Comparison of ENCODE assay signal across 8 mouse cellular contexts in the genomic region with DNA sequence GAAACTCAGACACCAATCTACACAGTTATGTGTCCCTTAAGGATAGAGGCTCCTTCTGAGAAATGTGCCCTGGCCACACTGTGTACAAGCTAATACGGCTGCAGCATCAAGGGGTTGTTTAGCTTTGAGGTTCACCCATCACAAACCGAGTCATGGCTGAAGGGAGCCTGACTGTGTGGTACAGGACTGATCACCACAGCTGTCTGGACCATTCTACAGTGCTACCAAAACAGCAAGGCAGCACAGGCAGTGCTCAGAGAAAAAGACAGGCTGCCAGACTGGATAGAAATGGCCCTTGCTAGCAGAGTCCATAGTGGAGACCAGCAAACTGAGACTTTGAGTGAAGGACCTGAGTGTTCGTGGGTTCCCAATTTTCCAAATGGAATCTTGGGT. TPM values are rescaled to one million over a fixed set of nuclear protein-coding genes. Genes with fewer than 3 reads are reported as not detected.
A peak's percentile ranks its signal among the peaks of the same experiment; 100 is the strongest.
DNase-seq lines count a peak whose midpoint lies in the region; ATAC-seq lines count a peak whose summit lies in the region.

No protein-coding gene starts in this region.

- 46% methylated on average over 3 of the region's 3 CpGs for WGBS in forebrain, embryonic 13.5 days
- 38% methylated on average over 3 of the region's 3 CpGs for WGBS in liver, embryonic 11.5 days
- WGBS in stomach, embryonic 14.5 days: 21% methylated on average over 3 of the region's 3 CpGs

- H3K4me2 ChIP-seq in forebrain, embryonic 13.5 days: peak overlapping the region; percentile 87
- peak overlapping the region; percentile 66 for H3K4me2 ChIP-seq in liver, embryonic 11.5 days
- H3K4me2 ChIP-seq in stomach, embryonic 14.5 days (replicated peaks; ENCODE audit: low read depth, low read length): peak overlapping the region; percentile 77

- H3K27ac ChIP-seq in forebrain, embryonic 13.5 days: no peak overlapping the region
- H3K27ac ChIP-seq in liver, embryonic 11.5 days (ENCODE audit: low read depth, low read length): no peak overlapping the region
- H3K27ac ChIP-seq in stomach, embryonic 14.5 days (ENCODE audit: low read length): peak overlapping the region; percentile 33; the same call in 1 of the 2 replicates

- peak overlapping the region; percentile 89 for H3K9ac ChIP-seq in forebrain, embryonic 13.5 days
- H3K9ac ChIP-seq in liver, embryonic 11.5 days (ENCODE audit: low read depth, low read length): peak overlapping the region; percentile 69
- H3K9ac ChIP-seq in stomach, embryonic 14.5 days (replicated peaks; ENCODE audit: low read depth, low read length): peak overlapping the region; percentile 66; the same call in 1 of the 2 replicates

- no peaks in the 10 kb centered on the region for H3K27me3 ChIP-seq in megakaryocyte, embryonic 14.5 days (replicated peaks)
- H3K27me3 ChIP-seq in forebrain, embryonic 13.5 days: no peaks in the 10 kb centered on the region
- H3K27me3 ChIP-seq in liver, embryonic 11.5 days (replicated peaks; ENCODE audit: control insufficient read depth, insufficient read depth, low read length): no peaks in the 10 kb centered on the region
- no peaks in the 10 kb centered on the region for H3K27me3 ChIP-seq in stomach, embryonic 14.5 days (ENCODE audit: control insufficient read depth, insufficient read depth, low read length)

- DNase-seq in liver, embryonic 11.5 days (ENCODE audit: low spot score): no peak
- DNase-seq in layer of hippocampus, adult 9-11 months: no peak
- no peak for DNase-seq in urinary bladder, postnatal 36 days (ENCODE audit: low spot score in 2 of 2)
- DNase-seq in natural killer cell, adult 2 months (ENCODE audit: low spot score in 2 of 2): no peak

- peaks cover 35% of the 10 kb centered on the region for H3K36me3 ChIP-seq in megakaryocyte, embryonic 14.5 days (replicated peaks; ENCODE audit: low read length)
- peaks cover 30% of the 10 kb centered on the region for H3K36me3 ChIP-seq in forebrain, embryonic 13.5 days (ENCODE audit: poor library complexity, severe bottlenecking)
- 0 out of 2 replicates have a peak, but pooled peaks cover 2% of the 10 kb centered on the region for H3K36me3 ChIP-seq in liver, embryonic 11.5 days (ENCODE audit: control insufficient read depth, insufficient read depth, low read length)
- H3K36me3 ChIP-seq in stomach, embryonic 14.5 days (ENCODE audit: control insufficient read depth, insufficient read depth, low read length): peaks cover 15% of the 10 kb centered on the region

- peak overlapping the region; percentile 100 for H3K4me3 ChIP-seq in megakaryocyte, embryonic 14.5 days (replicated peaks)
- peak overlapping the region; percentile 90 for H3K4me3 ChIP-seq in forebrain, embryonic 13.5 days
- H3K4me3 ChIP-seq in liver, embryonic 11.5 days (ENCODE audit: low read depth, low read length): peak overlapping the region; percentile 70
- H3K4me3 ChIP-seq in stomach, embryonic 14.5 days (ENCODE audit: low read depth, low read length): peak overlapping the region; percentile 88

- no peak for ATAC-seq in megakaryocyte, adult 5-6 weeks (ENCODE audit: poor library complexity, severe bottlenecking)
- ATAC-seq in forebrain, embryonic 13.5 days: peak; percentile 3; the same call in 1 of the 2 replicates
- ATAC-seq in liver, embryonic 11.5 days (replicated peaks; ENCODE audit: low FRiP score): no peak
- ATAC-seq in stomach, embryonic 14.5 days (ENCODE audit: insufficient number of reproducible peaks, insufficient read depth, low FRiP score, low read depth): no peak

- H3K4me1 ChIP-seq in megakaryocyte, embryonic 14.5 days: peaks cover 59% of the 10 kb centered on the region
- H3K4me1 ChIP-seq in forebrain, embryonic 13.5 days: peaks cover 30% of the 10 kb centered on the region
- peaks cover 17% of the 10 kb centered on the region for H3K4me1 ChIP-seq in liver, embryonic 11.5 days (replicated peaks; ENCODE audit: control insufficient read depth, insufficient read depth, low read length)
- peaks cover 30% of the 10 kb centered on the region for H3K4me1 ChIP-seq in stomach, embryonic 14.5 days (ENCODE audit: control insufficient read depth, insufficient read depth, low read length)

- H3K9me3 ChIP-seq in megakaryocyte, embryonic 14.5 days: no peaks in the 10 kb centered on the region
- no peaks in the 10 kb centered on the region for H3K9me3 ChIP-seq in forebrain, embryonic 13.5 days (replicated peaks)
- no peaks in the 10 kb centered on the region for H3K9me3 ChIP-seq in liver, embryonic 11.5 days (ENCODE audit: control insufficient read depth, low read length)
- H3K9me3 ChIP-seq in stomach, embryonic 14.5 days (ENCODE audit: control insufficient read depth, low read depth, low read length): no peaks in the 10 kb centered on the region

RNA-seq across cellular contexts. Expression of gene Cst3, which starts 1.3 kb away (rescaled TPM):
- 199 and 636 TPM in 2 replicates for polyA plus RNA-seq in megakaryocyte, embryonic 14.5 days (2012; ENCODE audit: insufficient read depth, low replicate concordance)
- 1,273 and 1,418 TPM in 2 replicates for total RNA-seq in megakaryocyte, adult 5-6 weeks (2015)
- 1,036 and 1,154 TPM in 2 replicates for total RNA-seq in megakaryocyte, adult 5-6 weeks (2017)
- 414 and 419 TPM in 2 replicates for polyA plus RNA-seq in forebrain, embryonic 13.5 days (2015; fragmentation: Nextera tagmentation; extraction: Ambion mirVana)
- polyA plus RNA-seq in liver, embryonic 11.5 days (2014; fragmentation: Nextera tagmentation; extraction: Ambion mirVana): 209 and 224 TPM in 2 replicates
- polyA plus RNA-seq in stomach, embryonic 14.5 days (2014; fragmentation: Nextera tagmentation; extraction: Ambion mirVana): 533 and 548 TPM in 2 replicates

RNA-seq across cellular contexts. Expression of gene 9230104L09Rik, which starts 9.4 kb away (rescaled TPM):
- not detected in 2 replicates for polyA plus RNA-seq in megakaryocyte, embryonic 14.5 days (2012; ENCODE audit: insufficient read depth, low replicate concordance)
- total RNA-seq in megakaryocyte, adult 5-6 weeks (2015): not detected in 2 replicates
- total RNA-seq in megakaryocyte, adult 5-6 weeks (2017): not detected in 2 replicates
- polyA plus RNA-seq in forebrain, embryonic 13.5 days (2015; fragmentation: Nextera tagmentation; extraction: Ambion mirVana): not detected in 2 replicates
- polyA plus RNA-seq in liver, embryonic 11.5 days (2014; fragmentation: Nextera tagmentation; extraction: Ambion mirVana): not detected in 2 replicates
- polyA plus RNA-seq in stomach, embryonic 14.5 days (2014; fragmentation: Nextera tagmentation; extraction: Ambion mirVana): not detected in 2 replicates

RNA-seq across cellular contexts. Expression of gene Cst9, which starts 39.3 kb away (rescaled TPM):
- not detected in 2 replicates for polyA plus RNA-seq in megakaryocyte, embryonic 14.5 days (2012; ENCODE audit: insufficient read depth, low replicate concordance)
- total RNA-seq in megakaryocyte, adult 5-6 weeks (2015): not detected in 2 replicates
- total RNA-seq in megakaryocyte, adult 5-6 weeks (2017): not detected in 2 replicates
- polyA plus RNA-seq in forebrain, embryonic 13.5 days (2015; fragmentation: Nextera tagmentation; extraction: Ambion mirVana): not detected in 2 replicates
- polyA plus RNA-seq in liver, embryonic 11.5 days (2014; fragmentation: Nextera tagmentation; extraction: Ambion mirVana): not detected in 2 replicates
- not detected in 2 replicates for polyA plus RNA-seq in stomach, embryonic 14.5 days (2014; fragmentation: Nextera tagmentation; extraction: Ambion mirVana)

RNA-seq across cellular contexts. Expression of gene Cst13, which starts 54.3 kb away (rescaled TPM):
- polyA plus RNA-seq in megakaryocyte, embryonic 14.5 days (2012; ENCODE audit: insufficient read depth, low replicate concordance): not detected in 2 replicates
- total RNA-seq in megakaryocyte, adult 5-6 weeks (2015): not detected in 2 replicates
- total RNA-seq in megakaryocyte, adult 5-6 weeks (2017): not detected in 2 replicates
- polyA plus RNA-seq in forebrain, embryonic 13.5 days (2015; fragmentation: Nextera tagmentation; extraction: Ambion mirVana): not detected in 2 replicates
- polyA plus RNA-seq in liver, embryonic 11.5 days (2014; fragmentation: Nextera tagmentation; extraction: Ambion mirVana): not detected in 2 replicates
- not detected in 2 replicates for polyA plus RNA-seq in stomach, embryonic 14.5 days (2014; fragmentation: Nextera tagmentation; extraction: Ambion mirVana)
